Mouse (Mus musculus) spleen, embryonic (tissue): ENCODE data around the gene Hectd1.

ENCODE experiments used
- CTCF ChIA-PET: fragments of 350-600 bp; sonication (Branson Sonifier 250); formaldehyde crosslinking; loops from one replicate; lab custom pipeline; 2022; lab: Charles Lee

Gene Hectd1

DNA sequence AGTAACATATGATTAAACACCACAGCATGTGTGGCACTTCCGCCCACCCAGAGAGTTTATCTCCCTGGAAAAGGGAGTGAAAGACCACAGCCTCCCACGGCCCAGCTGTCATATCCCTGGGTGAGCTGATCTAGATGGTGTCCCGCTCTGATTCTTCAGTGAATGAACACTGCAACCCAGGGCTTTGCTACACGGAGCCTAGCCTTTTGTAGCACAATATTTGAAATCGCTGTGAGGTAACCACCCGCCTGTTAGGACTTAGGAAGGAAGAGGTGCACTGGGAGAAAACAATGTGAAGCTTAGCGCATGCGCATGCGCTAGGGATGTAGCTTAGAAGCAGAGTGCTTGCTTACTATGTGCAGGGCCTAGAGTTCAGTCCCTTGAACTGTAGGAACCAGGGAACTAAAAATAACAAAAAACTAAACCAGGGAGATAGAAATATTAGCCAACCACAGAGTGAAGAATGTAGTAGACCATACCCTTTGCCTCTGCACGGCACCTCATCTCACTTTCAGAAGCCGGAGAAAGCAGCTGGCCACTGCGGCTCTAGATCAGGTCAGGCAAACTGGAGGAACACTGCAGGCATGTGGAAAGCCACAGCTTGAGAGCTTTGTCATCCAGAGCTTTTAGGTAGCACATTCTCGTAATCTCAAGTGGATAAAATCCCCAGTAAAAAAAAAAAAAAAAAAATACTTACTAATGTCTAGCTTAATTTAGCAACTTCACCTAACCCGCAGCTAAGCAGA lies 120.2 kb downstream of the Hectd1 start:
- CTCF ChIA-PET = no interaction called here

DNA sequence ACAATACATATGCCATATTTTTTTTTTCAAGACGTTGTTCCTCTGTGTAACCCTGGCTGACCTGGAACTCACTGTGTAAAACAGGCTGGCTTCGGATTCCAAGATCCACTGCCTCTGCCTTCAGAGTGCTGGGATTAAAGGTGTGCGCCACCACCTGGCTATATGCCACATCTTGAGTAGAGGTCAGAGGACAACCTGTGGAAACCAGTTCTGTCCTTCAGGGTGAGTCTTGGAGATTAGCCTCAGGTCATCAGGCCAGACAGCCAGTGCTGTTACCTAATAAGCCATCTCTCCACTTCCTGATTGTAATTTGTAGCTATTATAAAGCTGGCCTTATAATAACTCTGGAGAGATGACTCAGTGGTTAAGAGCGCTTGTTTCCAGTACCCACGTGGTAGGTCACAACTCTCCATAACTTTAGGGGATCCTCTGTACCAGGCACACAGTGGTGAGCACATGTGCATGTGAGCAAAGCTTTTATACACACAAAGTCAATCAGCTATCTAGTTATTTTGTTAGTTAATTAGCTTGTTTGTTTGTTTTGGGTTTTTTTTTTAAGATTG lies 122.6 kb downstream of the Hectd1 start:
- CTCF ChIA-PET = no interaction called here

DNA sequence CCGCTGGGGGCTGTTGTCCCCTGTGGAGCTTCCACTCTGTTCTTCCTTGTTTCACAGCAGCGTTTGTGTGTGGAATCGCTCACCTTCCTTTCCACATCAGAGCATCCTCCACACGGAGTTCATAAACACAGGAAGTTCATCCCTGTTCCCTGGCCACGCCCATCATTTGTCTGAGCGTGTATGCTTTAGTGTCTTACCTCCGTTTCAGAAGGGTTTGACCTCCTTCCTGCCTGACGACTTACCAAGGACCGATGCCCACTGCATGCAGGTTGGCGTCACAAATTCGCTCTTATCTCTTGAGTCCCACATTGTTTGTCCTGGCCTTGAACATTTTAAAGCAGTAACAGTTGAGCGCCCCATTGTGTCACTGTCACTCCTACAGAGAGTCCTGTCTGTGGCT lies 123.6 kb downstream of the Hectd1 start:
- CTCF ChIA-PET = no interaction called here

DNA sequence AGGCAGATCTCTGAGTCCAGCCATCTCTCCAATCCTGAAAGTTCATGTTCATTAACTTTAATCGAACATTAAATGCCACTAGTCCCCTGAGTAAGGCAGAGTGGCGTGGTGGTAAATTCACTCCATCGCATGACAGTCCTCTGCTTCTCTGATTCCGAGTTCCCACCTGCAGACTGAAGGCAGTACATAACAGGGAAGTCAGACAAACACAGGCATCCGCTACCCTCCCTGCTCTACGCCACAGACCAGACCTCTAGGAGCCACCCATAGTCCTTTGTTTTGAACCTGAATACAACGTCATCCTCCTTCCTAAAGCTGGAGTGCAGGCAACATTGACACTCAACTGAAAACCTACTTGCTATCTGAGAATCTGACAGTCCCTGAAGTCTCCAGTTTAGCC lies 124.8 kb downstream of the Hectd1 start:
- CTCF ChIA-PET = no interaction called here

DNA sequence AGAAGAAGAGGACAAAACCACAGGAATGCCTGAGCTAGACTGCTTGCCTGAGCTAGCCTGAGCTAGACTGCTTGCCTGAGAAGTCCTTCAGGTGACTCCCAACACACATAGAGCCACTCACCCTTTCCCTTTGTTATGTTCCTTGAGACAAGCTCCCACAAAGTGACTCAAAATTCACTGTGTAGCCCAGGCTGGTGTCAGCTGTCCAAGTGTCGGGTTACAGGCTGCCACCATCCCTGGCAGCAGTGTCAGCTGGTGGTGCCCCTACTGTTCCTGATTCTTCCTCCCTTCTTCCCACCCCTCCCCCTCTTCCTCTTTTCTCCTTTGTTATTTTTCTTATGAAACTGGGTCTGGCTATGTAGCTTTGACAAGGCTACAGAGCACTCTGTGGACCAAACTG lies 125.5 kb downstream of the Hectd1 start:
- CTCF ChIA-PET = no interaction called here

DNA sequence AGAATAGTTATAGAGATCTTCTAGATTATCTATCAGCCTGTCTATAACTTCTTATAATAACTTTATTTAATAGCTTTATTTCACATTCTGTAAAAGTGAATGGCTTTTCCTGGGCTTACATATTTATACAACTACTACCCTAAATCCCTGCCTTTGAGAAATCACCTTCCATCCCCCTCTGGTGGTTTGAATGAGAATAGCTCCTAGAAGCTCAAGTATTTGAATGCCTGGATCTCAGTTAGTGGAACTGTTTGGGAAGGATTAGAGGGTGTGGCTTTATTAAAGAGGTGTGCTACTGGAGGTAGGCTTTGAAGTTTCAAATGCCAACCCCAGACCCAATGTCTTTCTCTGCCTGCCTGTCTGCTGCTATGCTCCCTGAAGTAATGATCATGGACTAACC lies 127.6 kb downstream of the Hectd1 start:
- CTCF ChIA-PET = no interaction called here

DNA sequence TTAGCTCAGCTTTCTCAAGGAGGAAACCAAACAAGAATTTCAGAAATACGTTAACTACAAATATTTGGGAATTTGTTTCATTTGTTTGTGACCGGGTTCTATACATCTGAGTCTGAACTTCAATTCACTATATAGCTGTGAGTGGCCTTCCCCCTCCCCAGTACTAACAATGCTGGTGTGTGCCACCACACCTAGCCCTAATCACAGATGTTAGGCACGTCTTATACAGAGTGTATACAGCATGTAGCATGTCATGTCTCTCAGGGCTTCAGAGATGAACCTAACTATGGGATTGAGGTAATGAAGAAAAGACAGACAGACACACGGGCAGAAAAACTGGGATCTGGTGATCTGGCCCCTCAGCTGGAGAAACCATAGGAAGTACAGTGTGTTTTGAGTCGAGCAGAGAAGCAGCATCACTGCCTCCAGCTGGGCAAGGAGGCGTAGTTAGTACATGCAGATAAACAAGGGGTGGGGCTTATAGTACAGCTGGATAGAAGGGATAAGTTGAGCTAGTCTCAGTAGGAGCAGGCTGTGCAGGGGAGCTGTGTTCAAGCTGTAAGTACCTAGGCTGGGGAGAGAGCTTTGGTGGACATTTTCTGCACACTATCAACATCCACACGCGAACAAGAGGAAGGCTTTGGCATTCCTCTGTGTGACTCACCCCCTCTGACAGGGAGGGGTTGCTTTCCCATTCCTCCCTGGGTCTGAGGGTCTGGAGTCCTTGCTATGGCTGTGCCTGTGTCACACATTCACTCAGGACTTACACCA lies 129.5 kb downstream of the Hectd1 start:
- CTCF ChIA-PET = interaction anchor here (0.6 kb wide), 1 partner anchor 39 kb away, joined by 7 read pairs; no protein-coding TSS in a partner anchor

DNA sequence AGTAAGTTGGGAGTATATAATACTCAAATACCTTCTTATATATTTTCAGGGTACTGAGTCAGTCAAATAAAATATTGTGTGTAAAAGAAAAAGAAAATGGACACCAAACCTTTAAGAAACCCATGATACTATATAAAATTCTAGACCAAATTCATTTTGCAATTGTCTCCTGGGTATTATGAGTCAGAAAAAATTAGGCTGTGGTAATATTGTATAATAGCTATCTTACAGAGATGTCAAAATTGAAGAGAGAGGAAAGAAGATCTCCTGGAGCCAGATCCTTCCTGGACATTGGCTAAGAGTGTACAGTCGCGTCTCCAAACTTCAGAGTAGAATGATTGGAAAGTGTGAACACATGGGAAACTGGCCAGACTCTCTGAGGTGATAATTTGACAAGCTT lies 133.2 kb downstream of the Hectd1 start:
- CTCF ChIA-PET = interaction anchor here (0.7 to 1.0 kb wide), 2 partner anchors 12 to 19 kb away, joined by 5 to 28 read pairs; no protein-coding TSS in a partner anchor

DNA sequence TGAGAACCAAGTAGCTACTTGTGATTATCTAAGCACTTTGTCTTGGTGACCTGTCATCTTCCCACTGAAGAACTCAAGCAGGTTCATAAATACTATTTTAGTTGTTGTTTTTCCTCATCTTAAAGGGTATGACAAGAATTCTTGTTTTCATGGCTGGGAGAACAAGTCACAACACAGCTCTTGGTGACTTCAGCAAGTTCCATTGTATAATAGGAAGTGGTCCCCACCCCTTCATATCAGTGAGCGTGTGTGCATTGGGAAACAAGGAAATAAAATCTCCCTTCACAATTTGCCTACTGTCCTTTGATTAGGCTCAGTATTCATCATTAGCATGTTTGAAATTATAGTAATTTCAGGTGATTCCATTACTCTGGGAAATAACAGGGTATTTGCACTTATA lies 134.4 kb downstream of the Hectd1 start:
- CTCF ChIA-PET = no interaction called here

DNA sequence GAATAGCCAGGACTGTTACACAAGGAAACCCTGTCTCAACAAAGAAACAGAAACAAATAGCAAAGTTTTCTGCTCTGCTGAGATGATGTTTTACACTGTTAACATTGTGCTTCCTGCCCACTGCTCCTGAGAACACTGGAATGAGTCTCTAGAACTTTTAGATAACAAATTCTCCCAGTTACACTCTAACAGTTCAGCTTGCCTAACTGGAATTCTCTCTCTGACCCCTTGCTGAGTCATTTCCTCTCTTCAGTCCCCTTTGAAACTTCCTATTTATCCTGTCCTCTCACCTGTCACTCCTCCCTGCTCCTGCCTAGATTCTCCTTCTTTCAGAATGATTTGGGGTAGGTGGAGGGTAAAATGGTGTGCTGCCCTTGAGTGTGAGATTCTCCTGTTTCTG lies 135.2 kb downstream of the Hectd1 start:
- CTCF ChIA-PET = no interaction called here
